Mouse (Mus musculus) forebrain, embryonic 15.5 days (tissue): ENCODE measurements around the gene Kcnj15. TPM values are rescaled to one million over a fixed set of nuclear protein-coding genes. Genes with fewer than 3 reads are reported as not detected.

ENCODE experiments used
- ATAC-seq: fragments of 200-750 bp; cut with Nextera tagmentation; replicated peaks from 2 replicates; pipeline ENCODE4 v1.8.0; 2017; ENCODE audit warnings: mild to moderate bottlenecking, moderate TSS enrichment, moderate library complexity
- H3K27ac ChIP-seq: fragments of 300-500 bp; sonication (generic); replicated peaks from 2 replicates; pipeline ENCODE4 v1.5.1; 2015; ENCODE audit warnings: mild to moderate bottlenecking, inconsistent platforms
- H3K27me3 ChIP-seq: fragments of 300-500 bp; sonication (generic); 2 replicates; pipeline ENCODE4 v1.6.1; 2015; ENCODE audit warnings: inconsistent platforms
- H3K36me3 ChIP-seq: fragments of 300-500 bp; sonication (generic); 2 replicates; pipeline ENCODE4 v1.6.1; 2015; ENCODE audit warnings: mild to moderate bottlenecking, inconsistent platforms
- H3K4me1 ChIP-seq: fragments of 300-500 bp; sonication (generic); 2 replicates; pipeline ENCODE4 v1.6.1; 2015; ENCODE audit warnings: inconsistent platforms
- H3K4me2 ChIP-seq: fragments of 300-500 bp; sonication (generic); replicated peaks from 2 replicates; pipeline ENCODE4 v1.6.1; 2015; ENCODE audit warnings: mild to moderate bottlenecking, inconsistent platforms
- H3K4me3 ChIP-seq: fragments of 300-500 bp; sonication (generic); 2 replicates; pipeline ENCODE4 v1.5.1; 2015; ENCODE audit warnings: mild to moderate bottlenecking, inconsistent platforms
- H3K9ac ChIP-seq: fragments of 300-500 bp; sonication (generic); replicated peaks from 2 replicates; pipeline ENCODE4 v1.6.1; 2015; ENCODE audit warnings: mild to moderate bottlenecking, inconsistent platforms
- H3K9me3 ChIP-seq: fragments of 300-500 bp; sonication (generic); 2 replicates; pipeline ENCODE4 v1.6.1; 2016; ENCODE audit warnings: inconsistent platforms
- WGBS: fragments of 180-500 bp; shearing (Covaris S2); methylation state at CpG from one replicate; pipeline ENCODE4 v1.1.7; 2015; ENCODE audit warnings: mixed read lengths; 5-methylcytosine and 5-hydroxymethylcytosine counted together
- polyA plus RNA-seq: library from polyadenylated mRNA; unstranded; fragments of >200 nt; fragmentation: Nextera tagmentation; extraction: Ambion mirVana; gene quantifications from 2 replicates; pipeline ENCODE4 v1.2.1, GENCODE M21; 2015

Kcnj15 gene
- polyA plus RNA-seq, 1 experiment from 2014 or later = 0.14 TPM

DNA sequence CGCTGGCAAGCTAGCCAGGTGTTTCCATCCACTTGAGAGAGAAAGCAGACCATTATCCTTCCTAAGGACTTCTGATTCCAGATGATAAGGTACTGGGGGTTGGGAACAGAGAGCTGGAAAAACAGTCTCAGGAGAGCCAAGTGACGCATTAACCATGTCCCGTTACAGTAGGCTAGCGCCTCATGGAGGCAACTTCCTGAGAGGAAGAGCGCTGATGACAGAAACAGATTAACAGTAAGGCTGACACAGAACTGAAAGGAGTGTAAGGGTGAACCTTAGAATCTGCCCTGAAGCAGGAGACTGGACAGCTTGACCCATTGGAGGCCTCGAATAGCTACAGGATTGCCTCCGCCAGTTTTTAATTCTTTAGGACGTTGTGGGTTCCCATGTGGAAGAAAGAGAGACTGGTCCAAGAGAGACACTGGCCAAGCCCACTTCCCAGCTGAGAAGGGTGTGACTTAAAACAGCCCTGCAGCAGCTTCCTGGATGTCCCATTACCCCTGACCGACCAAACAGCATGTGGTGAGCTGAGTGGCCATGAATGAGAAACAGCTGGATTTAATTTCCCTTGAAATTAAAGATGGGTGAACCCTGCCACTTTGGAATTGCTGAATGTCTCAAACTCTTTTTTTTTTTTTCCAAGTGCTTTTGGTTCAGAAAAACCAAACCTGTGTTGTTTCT lies 64.7 kb downstream of the Kcnj15 start:
- H3K4me1 ChIP-seq = no peaks in the 10 kb centered on the region
- H3K9me3 ChIP-seq = no peaks in the 10 kb centered on the region
- no peak overlapping the region for H3K4me2 ChIP-seq
- H3K36me3 ChIP-seq = no peaks in the 10 kb centered on the region
- H3K27ac ChIP-seq = no peak overlapping the region
- 79% methylated on average over 9 of the region's 9 CpGs for WGBS
- no peak for ATAC-seq
- H3K4me3 ChIP-seq = no peak overlapping the region
- H3K9ac ChIP-seq = no peak overlapping the region
- no peaks in the 10 kb centered on the region for H3K27me3 ChIP-seq

DNA sequence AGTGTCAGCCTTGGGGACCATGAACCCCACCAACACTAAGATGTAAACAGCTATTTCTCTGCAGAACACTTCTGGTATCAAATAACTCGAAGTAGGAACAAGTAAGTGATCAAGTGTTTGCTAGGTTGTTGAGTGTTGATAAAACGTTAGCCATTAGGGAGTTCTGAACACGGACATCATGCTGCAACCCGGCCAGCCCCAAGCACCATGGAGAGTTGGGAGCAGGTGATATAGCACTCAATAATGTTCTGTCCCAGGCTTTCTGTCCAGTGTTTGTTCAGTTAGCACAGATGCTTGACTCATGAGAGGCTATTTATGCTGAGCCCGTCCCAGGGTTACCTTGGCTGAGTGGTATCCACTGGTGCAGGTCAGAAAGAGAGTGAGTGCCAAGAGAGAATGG lies 74.8 kb downstream of the Kcnj15 start:
- no peaks in the 10 kb centered on the region for H3K36me3 ChIP-seq
- ATAC-seq = no peak
- H3K9me3 ChIP-seq = no peaks in the 10 kb centered on the region
- WGBS = 90% methylated on average over 5 of the region's 5 CpGs
- no peaks in the 10 kb centered on the region for H3K4me1 ChIP-seq
- no peak overlapping the region for H3K9ac ChIP-seq
- no peak overlapping the region for H3K4me3 ChIP-seq
- H3K27ac ChIP-seq = no peak overlapping the region
- H3K27me3 ChIP-seq = no peaks in the 10 kb centered on the region
- H3K4me2 ChIP-seq = no peak overlapping the region

DNA sequence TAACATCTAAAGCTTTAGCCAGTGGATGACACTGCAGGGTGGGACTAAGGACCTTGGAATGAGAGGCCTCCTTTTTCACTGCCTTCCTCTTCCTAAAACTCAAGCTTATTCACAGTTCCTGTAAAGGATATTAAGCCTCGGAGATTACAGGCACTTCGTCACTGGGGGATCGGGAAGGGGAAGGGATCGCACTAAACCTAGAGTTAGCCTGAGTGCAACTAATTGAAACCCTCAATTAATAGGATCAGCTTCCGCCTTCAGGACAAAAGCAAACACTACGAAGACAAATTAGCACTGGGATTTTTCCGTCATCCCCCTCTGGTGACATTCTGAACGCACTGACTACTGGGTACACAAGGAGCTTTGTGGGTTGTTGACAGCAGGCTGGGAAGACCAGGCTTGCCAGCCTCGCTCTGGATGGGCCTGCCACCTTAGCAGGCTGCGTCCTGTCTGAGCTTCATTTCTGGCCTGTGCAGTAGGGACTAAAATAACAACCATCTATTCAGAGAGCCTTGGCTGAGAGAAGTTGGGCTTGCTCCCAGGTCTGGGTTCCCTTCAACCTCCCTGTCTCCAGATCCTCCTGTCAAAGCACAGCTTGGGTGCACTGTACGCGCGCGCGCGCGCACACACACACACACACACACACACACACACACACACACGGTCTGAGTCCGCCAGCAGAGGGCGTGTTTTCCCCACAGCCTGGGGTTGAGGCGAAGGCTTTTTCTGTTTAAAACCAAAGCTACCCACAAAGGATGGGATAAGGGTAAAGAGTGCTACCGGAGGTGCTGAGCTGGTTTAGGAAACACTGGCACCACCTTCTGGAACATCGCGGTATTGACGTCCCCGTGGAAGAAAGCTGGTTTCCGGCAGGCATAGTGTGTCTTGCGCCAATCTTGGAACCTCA lies 83.8 kb downstream of the Kcnj15 start:
- Histone ChIP-seq H3K9ac (0 out of 2 replicates have a peak overlapping the region, but pooled peaks have one; percentile 1), H3K36me3 (no peaks in the 10 kb centered on the region), H3K4me3 (peak overlapping the region; percentile 21; the same call in 1 of the 2 replicates), H3K4me1 (peaks cover 9% of the 10 kb centered on the region; the same call in 1 of the 2 replicates), H3K27ac (peak overlapping the region; percentile 61), H3K9me3 (no peaks in the 10 kb centered on the region), H3K4me2 (peak overlapping the region; percentile 36), H3K27me3 (no peaks in the 10 kb centered on the region)
- 15% methylated on average over 28 of the region's 28 CpGs for WGBS
- ATAC-seq = peak; percentile 91

DNA sequence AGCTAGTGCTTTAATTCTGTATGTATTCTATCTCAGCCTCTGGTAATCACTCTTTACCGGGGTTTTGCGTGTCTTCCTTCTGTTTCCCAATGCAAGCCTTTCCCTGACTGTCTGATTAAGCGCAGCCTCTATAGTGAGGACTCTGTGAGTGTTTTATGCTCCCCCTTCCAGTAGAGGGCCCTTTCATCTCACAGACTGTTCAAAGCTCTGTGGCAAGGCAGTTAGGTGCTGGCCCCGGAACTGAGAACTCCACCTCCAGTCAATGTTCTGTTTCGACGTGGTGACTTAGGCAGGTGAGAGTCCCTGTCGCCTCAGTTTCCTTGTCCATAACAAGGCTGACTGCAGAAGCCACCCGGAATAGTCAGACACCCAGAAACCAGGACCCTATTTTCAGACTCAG lies 84.7 kb downstream of the Kcnj15 start:
- H3K27me3 ChIP-seq = no peaks in the 10 kb centered on the region
- peak overlapping the region; percentile 36; the same call in 1 of the 2 replicates for H3K4me2 ChIP-seq
- no peaks in the 10 kb centered on the region for H3K36me3 ChIP-seq
- WGBS = 71% methylated on average over 8 of the region's 8 CpGs
- no peak overlapping the region for H3K9ac ChIP-seq
- H3K9me3 ChIP-seq = no peaks in the 10 kb centered on the region
- no peak overlapping the region for H3K4me3 ChIP-seq
- ATAC-seq = no peak
- no peak overlapping the region for H3K27ac ChIP-seq
- H3K4me1 ChIP-seq = peaks cover 9% of the 10 kb centered on the region; the same call in 1 of the 2 replicates

DNA sequence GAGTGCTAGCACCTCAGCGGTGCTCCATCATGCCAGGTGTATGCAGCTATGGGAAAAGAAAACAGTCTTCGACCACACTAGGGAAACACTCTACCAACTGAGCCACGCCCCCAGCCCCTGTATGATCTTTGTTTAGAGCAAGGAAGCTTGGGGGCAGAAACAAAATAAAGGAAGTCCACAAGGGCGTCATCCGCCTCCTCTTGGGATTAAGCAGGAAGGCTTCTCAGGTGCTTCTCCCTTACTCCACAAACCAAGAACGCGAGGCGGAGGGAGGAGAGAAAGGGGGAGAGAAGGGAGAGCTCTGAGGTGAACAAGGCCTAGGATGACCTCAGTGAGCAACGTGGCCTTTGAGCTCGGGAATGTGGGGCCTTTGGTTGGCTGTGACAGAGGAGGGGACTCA lies 87.6 kb downstream of the Kcnj15 start:
- no peaks in the 10 kb centered on the region for H3K27me3 ChIP-seq
- no peak overlapping the region for H3K4me2 ChIP-seq
- peaks cover 9% of the 10 kb centered on the region; the same call in 1 of the 2 replicates for H3K4me1 ChIP-seq
- H3K4me3 ChIP-seq = no peak overlapping the region
- WGBS = 70% methylated on average over 10 of the region's 10 CpGs
- no peak for ATAC-seq
- H3K27ac ChIP-seq = no peak overlapping the region
- no peaks in the 10 kb centered on the region for H3K36me3 ChIP-seq
- no peaks in the 10 kb centered on the region for H3K9me3 ChIP-seq
- H3K9ac ChIP-seq = no peak overlapping the region

DNA sequence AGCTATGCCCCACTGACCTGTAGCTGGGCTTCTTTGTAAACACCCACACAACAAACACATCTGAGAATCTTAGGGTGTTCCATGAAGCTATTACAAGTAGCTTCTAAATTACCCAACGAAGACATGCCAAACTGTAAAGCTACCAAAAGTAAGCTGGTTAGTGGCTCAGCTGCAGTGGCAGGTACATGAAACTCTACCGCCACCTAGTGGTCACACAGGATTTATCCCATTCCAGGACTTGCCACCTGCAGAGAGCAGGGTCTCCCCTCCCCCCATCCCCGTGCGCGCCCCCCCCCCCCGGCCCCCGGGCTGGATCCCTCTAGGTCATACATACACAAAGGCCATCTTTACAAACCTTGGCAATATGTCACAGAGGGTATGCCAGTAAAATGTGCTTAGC lies 88.5 kb downstream of the Kcnj15 start:
- Histone ChIP-seq H3K4me3 (no peak overlapping the region), H3K36me3 (no peaks in the 10 kb centered on the region), H3K27ac (no peak overlapping the region), H3K4me2 (no peak overlapping the region), H3K9ac (no peak overlapping the region), H3K9me3 (no peaks in the 10 kb centered on the region), H3K4me1 (peaks cover 6% of the 10 kb centered on the region; the same call in 1 of the 2 replicates), H3K27me3 (no peaks in the 10 kb centered on the region)
- ATAC-seq = no peak
- 4% methylated on average over 6 of the region's 7 CpGs for WGBS

DNA sequence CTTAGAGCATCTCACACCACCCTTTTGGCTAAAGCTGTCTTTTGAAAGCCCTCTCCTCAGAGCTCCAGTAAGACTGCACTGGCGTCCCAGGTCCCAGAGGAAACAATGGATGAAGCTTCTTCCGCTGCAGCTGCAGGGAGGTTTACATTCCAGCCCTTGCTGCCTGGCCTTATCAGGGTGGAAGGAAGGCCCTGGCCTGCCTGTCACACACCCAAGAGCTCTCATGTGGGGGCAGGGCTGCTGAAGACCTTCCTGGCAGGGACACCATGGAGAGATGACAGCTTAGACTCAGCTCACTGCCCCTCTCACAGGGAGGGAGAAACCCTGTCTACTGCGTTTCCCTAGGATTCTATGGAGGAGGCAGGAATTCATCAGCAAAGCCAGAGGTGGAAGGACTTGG lies 89.8 kb downstream of the Kcnj15 start:
- ATAC-seq = no peak
- 10% methylated on average over 3 of the region's 3 CpGs for WGBS
- H3K9me3 ChIP-seq = no peaks in the 10 kb centered on the region
- no peaks in the 10 kb centered on the region for H3K4me1 ChIP-seq
- no peak overlapping the region for H3K4me2 ChIP-seq
- no peak overlapping the region for H3K9ac ChIP-seq
- no peak overlapping the region for H3K27ac ChIP-seq
- H3K36me3 ChIP-seq = no peaks in the 10 kb centered on the region
- H3K27me3 ChIP-seq = no peaks in the 10 kb centered on the region
- H3K4me3 ChIP-seq = no peak overlapping the region

DNA sequence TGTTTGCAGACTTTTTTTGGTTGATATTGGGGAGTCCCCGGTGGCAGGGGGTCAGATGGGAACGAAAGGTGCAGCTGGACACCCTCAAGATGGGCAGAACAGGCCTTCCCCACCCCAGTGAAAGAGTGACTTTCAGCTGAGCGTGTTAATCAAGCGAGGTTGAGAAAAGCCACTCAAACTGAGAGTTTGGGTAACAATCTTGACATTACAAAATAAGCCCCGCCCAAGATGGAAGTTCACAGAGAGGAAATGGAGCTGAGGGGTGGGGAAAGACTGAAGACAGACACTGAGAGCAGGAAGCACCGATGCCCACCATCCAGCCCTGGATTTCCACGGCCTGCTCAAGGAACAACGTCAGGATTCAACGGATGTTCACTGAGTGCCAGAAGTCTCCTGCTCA lies 91.2 kb downstream of the Kcnj15 start:
- Histone ChIP-seq H3K27me3 (no peaks in the 10 kb centered on the region), H3K9me3 (no peaks in the 10 kb centered on the region), H3K9ac (no peak overlapping the region), H3K4me3 (no peak overlapping the region), H3K36me3 (no peaks in the 10 kb centered on the region), H3K4me2 (no peak overlapping the region), H3K4me1 (no peaks in the 10 kb centered on the region), H3K27ac (no peak overlapping the region)
- no peak for ATAC-seq
- WGBS = 90% methylated on average over 9 of the region's 9 CpGs

DNA sequence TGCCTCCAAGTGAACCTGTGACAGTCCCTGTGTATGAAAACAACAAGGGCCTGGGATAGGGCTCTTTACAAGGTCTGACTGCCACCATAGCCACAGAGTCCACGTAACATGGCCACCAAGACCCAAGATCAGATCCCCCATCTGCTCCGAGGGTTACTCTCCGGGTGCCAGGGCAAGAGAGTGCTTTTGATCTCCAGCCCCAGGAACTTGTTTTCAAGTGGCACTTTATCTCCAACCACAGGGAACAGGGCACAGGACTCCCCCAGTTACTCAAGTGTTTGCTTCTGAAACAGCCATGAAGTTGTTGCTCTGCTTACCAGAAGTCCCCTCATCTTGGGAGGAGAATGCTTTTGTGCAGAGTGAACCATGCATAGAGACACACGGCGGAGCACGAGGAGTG lies 92.0 kb downstream of the Kcnj15 start:
- Histone ChIP-seq H3K27me3 (no peaks in the 10 kb centered on the region), H3K27ac (no peak overlapping the region), H3K9ac (no peak overlapping the region), H3K4me3 (no peak overlapping the region), H3K36me3 (no peaks in the 10 kb centered on the region), H3K4me1 (no peaks in the 10 kb centered on the region), H3K9me3 (no peaks in the 10 kb centered on the region), H3K4me2 (no peak overlapping the region)
- WGBS = 89% methylated on average over 6 of the region's 6 CpGs
- ATAC-seq = no peak

DNA sequence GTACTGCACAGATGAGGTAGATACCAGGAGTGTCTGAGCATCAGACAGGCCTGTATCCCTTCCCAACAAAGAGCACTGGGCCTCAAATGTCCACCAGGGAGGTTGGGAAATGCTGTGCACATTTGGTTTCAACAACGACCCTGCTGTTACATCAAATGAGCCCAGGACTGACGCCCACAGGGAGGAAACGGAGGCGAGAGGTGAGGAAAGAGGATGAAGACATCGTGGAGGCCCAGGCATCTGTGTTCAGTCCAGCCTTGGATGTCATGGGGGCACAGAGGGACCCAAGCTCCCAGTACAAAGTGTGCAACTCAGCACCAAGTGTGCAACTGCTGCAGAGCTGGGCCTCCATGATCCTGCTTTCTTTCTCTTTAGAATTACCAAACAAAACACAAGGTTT lies 92.4 kb downstream of the Kcnj15 start:
- no peak for ATAC-seq
- no peak overlapping the region for H3K4me3 ChIP-seq
- no peak overlapping the region for H3K9ac ChIP-seq
- H3K4me1 ChIP-seq = no peaks in the 10 kb centered on the region
- H3K4me2 ChIP-seq = no peak overlapping the region
- no peaks in the 10 kb centered on the region for H3K27me3 ChIP-seq
- no peaks in the 10 kb centered on the region for H3K36me3 ChIP-seq
- H3K9me3 ChIP-seq = no peaks in the 10 kb centered on the region
- no peak overlapping the region for H3K27ac ChIP-seq
- WGBS = 89% methylated on average over 5 of the region's 5 CpGs
